Mouse (Mus musculus) liver, embryonic 11.5 days (tissue): Measurements from ENCODE around the gene Scamp5. TPM values are rescaled to one million over a fixed set of nuclear protein-coding genes. Genes with fewer than 3 reads are reported as not detected.

Experiments
- polyA plus RNA-seq: library from polyadenylated mRNA; unstranded; fragments of >200 nt; fragmentation: Nextera tagmentation; extraction: Ambion mirVana; gene quantifications from 2 replicates; pipeline ENCODE4 v1.2.1, GENCODE M21; 2014

Gene Scamp5
- polyA plus RNA-seq, 1 experiment from 2014 or later, result 9.7 TPM

Other genes with a start within 250 kb of the Scamp5 start
- not detected in 2 replicates for gene Trcg1, start 231.5 kb downstream of the Scamp5 start, polyA plus RNA-seq
- 27.0 and 29.5 TPM in 2 replicates for gene 1700017B05Rik, start 205.4 kb downstream of the Scamp5 start, polyA plus RNA-seq
- 19.9 and 22.0 TPM in 2 replicates for gene Ppcdc, start 27.9 kb downstream of the Scamp5 start, polyA plus RNA-seq
- 2.1 and 3.1 TPM in 2 replicates for gene Rpp25, start 36.0 kb upstream of the Scamp5 start, polyA plus RNA-seq
- gene Cox5a, start 53.2 kb upstream of the Scamp5 start, polyA plus RNA-seq, result 519 and 531 TPM in 2 replicates
- 14.8 and 15.7 TPM in 2 replicates for gene Fam219b, start 69.5 kb upstream of the Scamp5 start, polyA plus RNA-seq
- gene Mpi, start 84.7 kb upstream of the Scamp5 start, polyA plus RNA-seq, result 25.8 and 28.0 TPM in 2 replicates
- 47.6 and 50.3 TPM in 2 replicates for gene Scamp2, start 92.9 kb upstream of the Scamp5 start, polyA plus RNA-seq
- gene Ulk3, start 121.4 kb upstream of the Scamp5 start, polyA plus RNA-seq, result 8.4 and 11.6 TPM in 2 replicates
- gene Cplx3, start 138.2 kb upstream of the Scamp5 start, polyA plus RNA-seq, result not detected in 2 replicates
- not detected in 2 replicates for gene Lman1l, start 152.7 kb upstream of the Scamp5 start, polyA plus RNA-seq
- 45.2 and 47.7 TPM in 2 replicates for gene Csk, start 185.6 kb upstream of the Scamp5 start, polyA plus RNA-seq
- not detected in 2 replicates for gene Cyp1a2, start 215.6 kb upstream of the Scamp5 start, polyA plus RNA-seq
- 0.66 and 0.92 TPM in 2 replicates for gene Cyp1a1, start 219.9 kb upstream of the Scamp5 start, polyA plus RNA-seq
- gene Edc3, start 240.5 kb upstream of the Scamp5 start, polyA plus RNA-seq, result 22.2 and 23.5 TPM in 2 replicates